Mouse (Mus musculus) liver, postnatal 0 days (tissue): ENCODE results near the gene Arid2. TPM values are rescaled to one million over a fixed set of nuclear protein-coding genes. Genes with fewer than 3 reads are reported as not detected.
A peak's percentile ranks its signal among the peaks of the same experiment; 100 is the strongest.

ENCODE experiments used
- ATAC-seq: fragments of 200-750 bp; cut with Nextera tagmentation; 2 replicates; pipeline ENCODE4 v1.8.0; 2017; ENCODE audit warnings: mild to moderate bottlenecking, moderate library complexity
- DNase-seq: peaks from one replicate; pipeline ENCODE4 v3.0.0-alpha.2; 2016
- H3K27ac ChIP-seq: fragments of 300-500 bp; sonication (generic); 2 replicates; pipeline ENCODE4 v1.5.1; 2014; ENCODE audit warnings: antibody characterized with exemption, moderate library complexity, mild to moderate bottlenecking, low read depth
- H3K27me3 ChIP-seq: fragments of 300-500 bp; sonication (generic); 2 replicates; pipeline ENCODE4 v1.6.1; 2014; ENCODE audit warnings: low read length, control low read depth, mixed read lengths; ENCODE audit not compliant: insufficient read depth
- H3K36me3 ChIP-seq: fragments of 300-500 bp; sonication (generic); replicated peaks from 2 replicates; pipeline ENCODE4 v1.6.1; 2014; ENCODE audit warnings: mild to moderate bottlenecking, control low read depth, low read length, moderate library complexity, mixed read lengths; ENCODE audit not compliant: insufficient read depth
- H3K4me1 ChIP-seq: fragments of 300-500 bp; sonication (generic); 2 replicates; pipeline ENCODE4 v1.6.1; 2014; ENCODE audit warnings: antibody characterized with exemption, mild to moderate bottlenecking, control low read depth; ENCODE audit not compliant: insufficient read depth
- H3K4me2 ChIP-seq: fragments of 300-500 bp; sonication (generic); 2 replicates; pipeline ENCODE4 v1.6.1; 2014; ENCODE audit warnings: low read depth, mild to moderate bottlenecking, low read length, moderate library complexity, mixed read lengths
- H3K4me3 ChIP-seq: fragments of 300-500 bp; sonication (generic); 2 replicates; pipeline ENCODE4 v1.5.1; 2014; ENCODE audit warnings: low read depth, low read length
- H3K9ac ChIP-seq: fragments of 300-500 bp; sonication (generic); replicated peaks from 2 replicates; pipeline ENCODE4 v1.6.1; 2014; ENCODE audit warnings: mild to moderate bottlenecking, moderate library complexity
- H3K9me3 ChIP-seq: fragments of 300-500 bp; sonication (generic); 2 replicates; pipeline ENCODE4 v1.6.1; 2016; ENCODE audit warnings: mild to moderate bottlenecking, control low read depth, low read length, mixed read lengths
- CTCF ChIP-seq: sonication (generic); IDR thresholded peaks from 2 replicates; pipeline ENCODE4 v1.5.1; 2016; ENCODE audit warnings: antibody characterized with exemption, low read depth
- EP300 ChIP-seq: IDR thresholded peaks from 2 replicates; pipeline ENCODE4 v1.6.1; 2016; ENCODE audit warnings: antibody characterized with exemption, low read depth, mild to moderate bottlenecking
- WGBS: fragments of 180-500 bp; shearing (Covaris S2); extraction: QIAGEN DNeasy Blood & Tissue Kit; methylation state at CpG from one replicate; pipeline ENCODE4 v1.1.7; 2014; ENCODE audit not compliant: insufficient replicate concordance; 5-methylcytosine and 5-hydroxymethylcytosine counted together
- microRNA-seq: library from miRNA; unstranded; fragments of <30 nt; microRNA quantifications from one replicate; pipeline ENCODE4, GENCODE M21; 2016
- polyA plus RNA-seq: library from polyadenylated mRNA; unstranded; fragments of >200 nt; fragmentation: Nextera tagmentation; extraction: Ambion mirVana; gene quantifications from 2 replicates; pipeline ENCODE4 v1.2.1, GENCODE M21; 2015

Gene Arid2
- polyA plus RNA-seq, 1 experiment from 2014 or later, result 5.5 TPM

DNA sequence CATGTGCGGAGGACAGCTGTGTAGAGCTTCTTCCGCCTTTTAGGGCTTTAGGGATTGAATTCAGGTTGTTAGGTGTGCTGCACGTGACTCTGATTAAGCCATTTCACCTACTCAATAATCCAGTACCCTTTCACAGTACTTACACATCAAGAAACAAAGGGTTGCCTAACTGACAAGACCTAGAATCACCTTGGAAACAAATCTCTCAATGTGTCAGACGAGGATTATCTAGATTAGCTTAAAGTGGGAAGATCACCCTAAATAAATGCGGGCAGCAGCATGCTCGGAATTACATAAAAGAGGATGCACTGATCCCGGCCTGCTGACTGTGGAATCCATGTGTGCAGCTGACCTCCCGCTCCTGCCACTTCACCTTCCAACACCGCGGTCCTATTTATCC lies 159.5 kb downstream of the Arid2 start:
- DNase-seq (no peak), ATAC-seq (no peak)
- Histone ChIP-seq H3K27me3 (no peaks in the 10 kb centered on the region), H3K27ac (no peak overlapping the region), H3K4me3 (no peak overlapping the region), H3K4me2 (no peak overlapping the region), H3K9me3 (no peaks in the 10 kb centered on the region), H3K4me1 (0 out of 2 replicates have a peak, but pooled peaks cover 4% of the 10 kb centered on the region), H3K9ac (no peak overlapping the region), H3K36me3 (peaks cover 38% of the 10 kb centered on the region)
- TF ChIP-seq EP300, result no peak
- no peak for TF ChIP-seq CTCF
- WGBS, result 91% methylated on average over 10 of the region's 10 CpGs

DNA sequence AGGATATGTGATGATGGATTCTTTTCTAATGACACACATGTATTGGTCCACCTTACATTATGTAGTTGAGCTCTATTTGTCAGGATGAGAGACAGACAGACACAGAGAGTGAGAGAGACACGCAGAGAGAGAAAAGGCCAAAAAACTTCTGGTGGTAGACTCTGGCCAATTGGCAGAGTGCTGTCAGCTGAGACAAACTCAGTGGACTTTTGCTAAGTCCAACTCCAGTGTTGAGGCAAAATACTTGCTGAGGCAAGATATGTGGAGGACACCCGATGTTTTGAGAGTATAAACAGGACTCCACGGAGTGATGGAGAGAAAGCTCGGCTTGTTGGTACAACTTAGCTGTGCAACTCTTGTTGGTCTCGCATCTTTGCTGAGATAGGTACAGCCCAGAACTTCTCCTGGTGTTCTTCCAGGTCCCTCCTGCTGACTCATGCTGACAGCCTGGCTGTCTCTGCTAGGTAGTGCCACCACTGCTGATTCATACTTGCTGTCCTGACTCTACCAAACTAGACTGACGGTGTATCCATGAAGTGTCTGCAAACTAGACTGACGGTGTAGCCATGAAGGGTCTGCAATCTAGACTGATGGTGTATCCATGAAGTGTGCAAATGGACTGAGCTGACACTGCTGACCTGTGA lies 161.5 kb downstream of the Arid2 start:
- H3K4me1 ChIP-seq, result 0 out of 2 replicates have a peak, but pooled peaks cover 4% of the 10 kb centered on the region
- H3K27me3 ChIP-seq, result no peaks in the 10 kb centered on the region
- no peak overlapping the region; the same call in 1 of the 2 replicates for H3K9ac ChIP-seq
- H3K4me2 ChIP-seq, result no peak overlapping the region
- no peak overlapping the region for H3K4me3 ChIP-seq
- peaks cover 29% of the 10 kb centered on the region for H3K36me3 ChIP-seq
- WGBS, result 77% methylated on average over 7 of the region's 7 CpGs
- no peak for TF ChIP-seq EP300
- TF ChIP-seq CTCF, result no peak
- ATAC-seq (peak; percentile 89), DNase-seq (peak; percentile 43)
- no peaks in the 10 kb centered on the region for H3K9me3 ChIP-seq
- H3K27ac ChIP-seq, result peak overlapping the region; percentile 75

DNA sequence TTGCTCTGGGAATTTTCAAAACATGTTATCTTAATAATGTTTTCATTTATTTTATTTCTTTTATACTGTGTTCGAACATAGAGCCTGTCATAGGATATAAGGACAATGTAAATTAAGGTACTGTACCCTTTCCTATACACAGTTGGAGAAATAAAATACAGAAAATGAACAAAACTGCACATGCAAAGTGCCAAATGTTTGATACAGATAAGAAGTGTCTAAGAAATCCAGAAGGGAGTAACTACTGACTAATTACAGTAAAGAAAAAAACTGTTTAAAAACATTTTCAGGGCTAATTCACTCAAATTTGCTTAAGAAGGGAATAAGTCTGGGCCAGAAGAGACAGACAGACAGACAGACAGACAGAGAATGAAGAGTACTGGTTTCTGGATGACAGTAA lies 166.0 kb downstream of the Arid2 start:
- ATAC-seq, result no peak
- Histone ChIP-seq H3K9me3 (no peaks in the 10 kb centered on the region), H3K27me3 (no peaks in the 10 kb centered on the region), H3K4me3 (no peak overlapping the region), H3K4me1 (peaks cover 34% of the 10 kb centered on the region), H3K27ac (no peak overlapping the region), H3K9ac (no peak overlapping the region), H3K36me3 (peaks cover 11% of the 10 kb centered on the region; the same call in 1 of the 2 replicates), H3K4me2 (no peak overlapping the region; the same call in 1 of the 2 replicates)
- no peak for DNase-seq
- TF ChIP-seq CTCF (no peak), EP300 (no peak)
- 77% methylated on average over 1 of the region's 1 CpGs for WGBS

Small RNA genes within 50 kb of the gene (microRNA-seq; reads per million reads assigned to microRNA genes)
- gene Gm25397, result not detected

Other genes starting within 250 kb of the Arid2 start
- 32.5 and 35.6 TPM in 2 replicates for gene Scaf11, start 173.3 kb downstream of the Arid2 start, polyA plus RNA-seq